23 mouse cellular contexts compared by ENCODE assay signal in genomic region chr15:36889072-36889471, GRCm38 (mm10).
A peak's percentile ranks its signal among the peaks of the same experiment; 100 is the strongest.
DNase-seq lines count a peak whose midpoint lies in the region; ATAC-seq and TF ChIP-seq lines count a peak whose summit lies in the region.
"Had no signal": no experiment of that assay in that cellular context is flagged by ENCODE, and none has a peak within 500 bp of the region (broad histone marks: within the 10 kb centered on the region; RNA-seq: fewer than 3 reads in every experiment).

No protein-coding gene starts in this region.

- peak; percentile 64 for TF ChIP-seq RAD21 in CH12.LX (IDR thresholded peaks at IDR 0.05; ENCODE audit: low read depth, low read length)

- no peaks in the 10 kb centered on the region for H3K27me3 ChIP-seq in kidney, adult 2 months (replicated peaks; ENCODE audit: control insufficient read depth, insufficient read depth, low read length)
- H3K27me3 ChIP-seq in lung, embryonic 14.5 days (ENCODE audit: insufficient read depth, low read length) = 0 out of 2 replicates have a peak, but pooled peaks cover 3% of the 10 kb centered on the region
- H3K27me3 ChIP-seq in CH12.LX (replicated peaks) = no peaks in the 10 kb centered on the region
- no peaks in the 10 kb centered on the region for H3K27me3 ChIP-seq in small intestine, adult 2 months (ENCODE audit: control insufficient read depth, insufficient read depth, low read length)
- H3K27me3 ChIP-seq: heart, embryonic 13.5 days; neural tube, embryonic 13.5 days had no signal

- dilution Hi-C loops in CH12.LX (cut with MboI; ENCODE audit: extremely low pct_ligation_motif_present, extremely low pct_unique_long_range_greater_than_20kb, low sequenced_read_pairs) = no loop called here

- peak; percentile 33; the same call in 1 of the 2 replicates for TF ChIP-seq CTCF in kidney, adult 2 months (conservative IDR thresholded peaks at IDR 0.05; ENCODE audit: insufficient read depth, insufficient read length, low read depth, low read length)
- peak; percentile 6; the same call in 1 of the 2 replicates for TF ChIP-seq CTCF in lung, embryonic 14.5 days (IDR thresholded peaks at IDR 0.05; ENCODE audit: low read depth)
- TF ChIP-seq CTCF in CH12.LX (conservative IDR thresholded peaks at IDR 0.05 in 1 of 2, IDR thresholded peaks at IDR 0.05 in 1 of 2; ENCODE audit: low read depth in 2 of 2, low read length in 2 of 2) = peak in 1 of 2 experiments; percentile 84; a peak in 2 of 4 replicates
- TF ChIP-seq CTCF in small intestine, adult 2 months (IDR thresholded peaks at IDR 0.05; ENCODE audit: extremely low read depth, insufficient read length, insufficient replicate concordance, low read depth, low read length) = peak; percentile 59; the same call in 1 of the 2 replicates

- no peak overlapping the region for H3K4me3 ChIP-seq in kidney, adult 2 months (ENCODE audit: insufficient read depth, low read depth, low read length)
- no peak overlapping the region for H3K4me3 ChIP-seq in lung, embryonic 14.5 days (ENCODE audit: low read depth, low read length)
- no peak overlapping the region for H3K4me3 ChIP-seq in CH12.LX (replicated peaks in 1 of 3; ENCODE audit: low read depth in 2 of 3, low read length in 2 of 3, poor library complexity in 1 of 3)
- no peak overlapping the region for H3K4me3 ChIP-seq in small intestine, adult 2 months (ENCODE audit: low read depth, low read length)
- H3K4me3 ChIP-seq: embryonic facial prominence, embryonic 12.5 days; forebrain, embryonic 13.5 days; heart, embryonic 13.5 days; limb, embryonic 10.5 days; midbrain, embryonic 13.5 days; myocyte; neural tube, embryonic 13.5 days had no signal

- TF ChIP-seq EP300 in CH12.LX (IDR thresholded peaks at IDR 0.05; ENCODE audit: low read length) = no peak

- DNase-seq in kidney, adult 2 months = no peak
- DNase-seq in kidney, adult 18-20 months = no peak
- DNase-seq in lung, embryonic 14.5 days = no peak
- DNase-seq in lung, postnatal 36 days = no peak
- no peak for DNase-seq in CH12.LX (ENCODE audit: extremely low read depth)
- DNase-seq: adrenal gland, postnatal 14 days; cerebellum, adult 2 months; cerebellum, postnatal 25 days; gastrocnemius, postnatal 25 days; heart, adult 18-20 months; heart, postnatal 4 days; thymus, postnatal 25 days had no signal

- TF ChIP-seq POLR2A in kidney, adult 2 months (IDR thresholded peaks at IDR 0.05; ENCODE audit: low read depth, low read length) = no peak
- TF ChIP-seq POLR2A in CH12.LX (IDR thresholded peaks at IDR 0.05; ENCODE audit: low read depth, low read length) = no peak
- no peak for TF ChIP-seq POLR2A in small intestine, adult 2 months (IDR thresholded peaks at IDR 0.05; ENCODE audit: low read depth, low read length)

- no peaks in the 10 kb centered on the region for H3K4me1 ChIP-seq in kidney, adult 2 months (ENCODE audit: control insufficient read depth, insufficient read depth, low read length)
- H3K4me1 ChIP-seq in lung, embryonic 14.5 days (ENCODE audit: insufficient read depth) = peaks cover 7% of the 10 kb centered on the region; the same call in 1 of the 2 replicates
- peaks cover 4 to 11% of the 10 kb centered on the region in 2 experiments for H3K4me1 ChIP-seq in CH12.LX (ENCODE audit: control insufficient read depth in 1 of 2, insufficient read depth in 2 of 2)
- H3K4me1 ChIP-seq in small intestine, adult 2 months (ENCODE audit: control insufficient read depth, insufficient read depth, insufficient read length, low read length) = peaks cover 26% of the 10 kb centered on the region

- H3K36me3 ChIP-seq in kidney, adult 2 months (ENCODE audit: control insufficient read depth, insufficient read depth, low read length) = no peaks in the 10 kb centered on the region
- no peaks in the 10 kb centered on the region for H3K36me3 ChIP-seq in lung, embryonic 14.5 days (ENCODE audit: insufficient read depth)
- H3K36me3 ChIP-seq in CH12.LX (replicated peaks in 1 of 2; ENCODE audit: control insufficient read depth in 1 of 2, insufficient read depth in 1 of 2, low read length in 1 of 2) = no peaks in the 10 kb centered on the region
- H3K36me3 ChIP-seq in small intestine, adult 2 months (ENCODE audit: control insufficient read depth, insufficient read depth, low read length) = no peaks in the 10 kb centered on the region
- H3K36me3 ChIP-seq: embryonic facial prominence, embryonic 12.5 days; heart, embryonic 13.5 days; limb, embryonic 10.5 days; midbrain, embryonic 13.5 days; neural tube, embryonic 13.5 days had no signal

- no peaks in the 10 kb centered on the region for H3K79me2 ChIP-seq in CH12.LX (replicated peaks; ENCODE audit: control insufficient read depth, extremely low read depth, insufficient read depth, poor library complexity, severe bottlenecking)

- no peaks in the 10 kb centered on the region for H3K9me3 ChIP-seq in lung, embryonic 14.5 days (ENCODE audit: low read depth, low read length)
- H3K9me3 ChIP-seq in CH12.LX (replicated peaks; ENCODE audit: low read length) = no peaks in the 10 kb centered on the region
- H3K9me3 ChIP-seq: embryonic facial prominence, embryonic 12.5 days; forebrain, embryonic 13.5 days; heart, embryonic 13.5 days; limb, embryonic 10.5 days; midbrain, embryonic 13.5 days; neural tube, embryonic 13.5 days had no signal

- in situ Hi-C loops in CH12.LX (cut with MboI; ENCODE audit: low pct_ligation_motif_present, low pct_unique_long_range_greater_than_20kb, low sequenced_read_pairs) = no loop called here

- no peak for ATAC-seq in lung, embryonic 14.5 days (ENCODE audit: insufficient read depth)
- ATAC-seq in megakaryocyte, adult 5-6 weeks (ENCODE audit: poor library complexity, severe bottlenecking) = no peak
- ATAC-seq: forebrain, embryonic 13.5 days; inflammation-experienced regulatory T-cells, adult 6 months; midbrain, embryonic 13.5 days had no signal

- WGBS in kidney, adult 2 months = 71% methylated on average over 3 of the region's 3 CpGs
- 74% methylated on average over 3 of the region's 3 CpGs for WGBS in lung, embryonic 14.5 days
- WGBS in small intestine, adult 2 months = 64% methylated on average over 3 of the region's 3 CpGs

- H3K4me2 ChIP-seq in lung, embryonic 14.5 days = no peak overlapping the region
- no peak overlapping the region for H3K4me2 ChIP-seq in CH12.LX (ENCODE audit: insufficient read depth, low read depth, poor library complexity, severe bottlenecking)
- H3K4me2 ChIP-seq: embryonic facial prominence, embryonic 12.5 days; forebrain, embryonic 13.5 days; heart, embryonic 13.5 days; hindbrain, embryonic 14.5 days; midbrain, embryonic 13.5 days; neural tube, embryonic 13.5 days had no signal

- no peak overlapping the region for H3K27ac ChIP-seq in kidney, adult 2 months (ENCODE audit: insufficient read depth, low read depth, low read length)
- no peak overlapping the region for H3K27ac ChIP-seq in lung, embryonic 14.5 days (ENCODE audit: low read depth)
- H3K27ac ChIP-seq in CH12.LX (ENCODE audit: insufficient read depth, low read depth) = no peak overlapping the region
- H3K27ac ChIP-seq in small intestine, adult 2 months (ENCODE audit: insufficient read depth, low read depth, low read length) = peak overlapping the region; percentile 23; the same call in 1 of the 2 replicates
- H3K27ac ChIP-seq: embryonic facial prominence, embryonic 12.5 days; forebrain, embryonic 13.5 days; heart, embryonic 13.5 days; hindbrain, embryonic 14.5 days; limb, embryonic 10.5 days; midbrain, embryonic 13.5 days; neural tube, embryonic 13.5 days had no signal

- no peak overlapping the region for H3K9ac ChIP-seq in lung, embryonic 14.5 days
- H3K9ac ChIP-seq in CH12.LX (ENCODE audit: insufficient read depth, low read depth) = no peak overlapping the region
- H3K9ac ChIP-seq: embryonic facial prominence, embryonic 12.5 days; forebrain, embryonic 13.5 days; hindbrain, embryonic 14.5 days; midbrain, embryonic 13.5 days; neural tube, embryonic 13.5 days had no signal

TF ChIP-seq in CH12.LX, 34 proteins besides CTCF, POLR2A, EP300 and RAD21:
- TF ChIP-seq PAX5 (IDR thresholded peaks at IDR 0.05; ENCODE audit: low read length) (no peak), CHD1 (IDR thresholded peaks at IDR 0.05; ENCODE audit: low read depth, low read length) (no peak), JUND (conservative IDR thresholded peaks at IDR 0.05; ENCODE audit: low read depth, low read length) (no peak), MYC (IDR thresholded peaks at IDR 0.05; ENCODE audit: low read depth, low read length) (no peak), HCFC1 (IDR thresholded peaks at IDR 0.05; ENCODE audit: low read depth, low read length) (no peak), TBP (conservative IDR thresholded peaks at IDR 0.05; ENCODE audit: low read depth, low read length) (no peak), E2F4 (IDR thresholded peaks at IDR 0.05; ENCODE audit: insufficient replicate concordance, low read depth, low read length) (no peak), SMC3 (IDR thresholded peaks at IDR 0.05; ENCODE audit: low read depth, low read length) (peak; percentile 74), ZKSCAN1 (IDR thresholded peaks at IDR 0.05; ENCODE audit: borderline replicate concordance, low read depth, low read length) (no peak), IRF4 (IDR thresholded peaks at IDR 0.05; ENCODE audit: low read depth, low read length) (peak; percentile 18; the same call in 1 of the 2 replicates)
TF ChIP-seq in CH12.LX: peak in this region for 2.
